Mouse (Mus musculus) megakaryocyte, embryonic 14.5 days (primary cell): Measurements from ENCODE around the gene Eef1akmt4.

Experiments
- FLI1 ChIP-seq: IDR thresholded peaks from 2 replicates; pipeline ENCODE4 v1.6.1; 2012; ENCODE audit warnings: low read length, inconsistent platforms, mixed read lengths
- GATA1 ChIP-seq: IDR thresholded peaks from 3 replicates; pipeline ENCODE4 v1.6.1; 2012; ENCODE audit warnings: mixed read lengths, low read length, inconsistent platforms, borderline replicate concordance

DNA sequence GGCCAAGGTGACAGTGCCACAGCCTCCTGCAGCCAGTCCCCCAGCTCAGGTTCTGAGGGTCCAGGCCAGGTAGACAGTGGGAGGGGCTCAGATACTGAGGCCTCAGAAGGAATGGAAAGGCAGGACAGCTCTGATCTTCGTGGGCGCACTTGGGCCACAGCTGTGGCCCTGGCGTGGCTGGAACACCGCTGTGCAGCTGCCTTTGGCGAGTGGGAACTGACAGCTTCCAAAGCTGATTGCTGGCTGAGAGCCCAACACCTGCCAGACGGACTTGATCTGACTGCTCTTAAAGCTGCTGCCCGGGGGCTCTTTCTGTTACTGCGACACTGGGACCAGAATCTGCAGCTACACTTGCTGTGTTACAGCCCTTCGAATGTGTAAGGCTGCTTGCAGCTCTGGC lies 6.7 kb upstream of the Eef1akmt4 start:
- TF ChIP-seq GATA1: no peak
- no peak for TF ChIP-seq FLI1
